Mouse (Mus musculus): ENCODE data around the gene Gm11027.
"Not testable (repeated sequence)": the region's sequence is repeated elsewhere in the genome, so short reads cannot be mapped to it uniquely, and the experiment has no call there.

The Gm11027 gene

GRCm38 (mm10) chr12:116275086-116275485, at the start of gene Gm11027:
Gm11027 (plus strand) TSS chr12:116275386.
- in situ Hi-C loops (cut with MboI, MseI): not testable (repeated sequence)

- in situ Hi-C loops (cut with MboI, MseI): no loop called here
These were observed 48.7 kb upstream of the Gm11027 start for GRCm38 (mm10) chr12:116226289-116227057.

GRCm38 (mm10) chr12:116229451-116229850, 45.7 kb upstream of the Gm11027 start:
- in situ Hi-C loops (cut with MboI, MseI): no loop called here

GRCm38 (mm10) chr12:116231612-116232011, 43.6 kb upstream of the Gm11027 start:
- in situ Hi-C loops (cut with MboI, MseI): no loop called here

GRCm38 (mm10) chr12:116232061-116232460, 43.1 kb upstream of the Gm11027 start:
- in situ Hi-C loops (cut with MboI, MseI): no loop called here

- in situ Hi-C loops (cut with MboI, MseI): no loop called here
These were observed 39.8 kb upstream of the Gm11027 start for GRCm38 (mm10) chr12:116235356-116235755.

- in situ Hi-C loops (cut with MboI, MseI): no loop called here
These were observed 38.5 kb upstream of the Gm11027 start for GRCm38 (mm10) chr12:116236658-116237057.

- in situ Hi-C loops (cut with MboI, MseI): no loop called here
These were observed 36.8 kb upstream of the Gm11027 start for GRCm38 (mm10) chr12:116238370-116238769.

GRCm38 (mm10) chr12:116238803-116239202, 36.4 kb upstream of the Gm11027 start:
- in situ Hi-C loops (cut with MboI, MseI): no loop called here

- in situ Hi-C loops (cut with MboI, MseI): no loop called here
These were observed 30.6 kb upstream of the Gm11027 start for GRCm38 (mm10) chr12:116244601-116245000.

- in situ Hi-C loops (cut with MboI, MseI): no loop called here
These were observed 20.5 kb upstream of the Gm11027 start for GRCm38 (mm10) chr12:116254652-116255051.

- in situ Hi-C loops (cut with MboI, MseI): no loop called here
These were observed 19.6 kb upstream of the Gm11027 start for GRCm38 (mm10) chr12:116255636-116256035.

GRCm38 (mm10) chr12:116258321-116258720, 16.9 kb upstream of the Gm11027 start:
- in situ Hi-C loops (cut with MboI, MseI): no loop called here

GRCm38 (mm10) chr12:116262555-116263341, 12.4 kb upstream of the Gm11027 start, which contains the start of gene Wdr60:
Wdr60 (minus strand) TSS chr12:116263022.
- in situ Hi-C loops (cut with MboI, MseI): no loop called here

GRCm38 (mm10) chr12:116264756-116265155, 10.4 kb upstream of the Gm11027 start:
- in situ Hi-C loops (cut with MboI, MseI): no loop called here

- in situ Hi-C loops (cut with MboI, MseI): no loop called here
These were observed 9.9 kb upstream of the Gm11027 start for GRCm38 (mm10) chr12:116265275-116265674.

- in situ Hi-C loops (cut with MboI, MseI): no loop called here
These were observed 5.7 kb upstream of the Gm11027 start for GRCm38 (mm10) chr12:116269450-116269849.

GRCm38 (mm10) chr12:116270538-116270937, 4.6 kb upstream of the Gm11027 start:
- in situ Hi-C loops (cut with MboI, MseI): no loop called here

GRCm38 (mm10) chr12:116271071-116271470, 4.1 kb upstream of the Gm11027 start:
- in situ Hi-C loops (cut with MboI, MseI): no loop called here

- in situ Hi-C loops (cut with MboI, MseI): no loop called here
These were observed 1.5 kb upstream of the Gm11027 start for GRCm38 (mm10) chr12:116273733-116274132.

GRCm38 (mm10) chr12:116275631-116276030, 445 bp downstream of the Gm11027 start:
- in situ Hi-C loops (cut with MboI, MseI): no loop called here

GRCm38 (mm10) chr12:116276961-116277360, 1.8 kb downstream of the Gm11027 start:
- in situ Hi-C loops (cut with MboI, MseI): no loop called here

- in situ Hi-C loops (cut with MboI, MseI): no loop called here
These were observed 3.4 kb downstream of the Gm11027 start for GRCm38 (mm10) chr12:116278541-116278940.
